ENCODE assay signal across 14 mouse cellular contexts in the genomic region with DNA sequence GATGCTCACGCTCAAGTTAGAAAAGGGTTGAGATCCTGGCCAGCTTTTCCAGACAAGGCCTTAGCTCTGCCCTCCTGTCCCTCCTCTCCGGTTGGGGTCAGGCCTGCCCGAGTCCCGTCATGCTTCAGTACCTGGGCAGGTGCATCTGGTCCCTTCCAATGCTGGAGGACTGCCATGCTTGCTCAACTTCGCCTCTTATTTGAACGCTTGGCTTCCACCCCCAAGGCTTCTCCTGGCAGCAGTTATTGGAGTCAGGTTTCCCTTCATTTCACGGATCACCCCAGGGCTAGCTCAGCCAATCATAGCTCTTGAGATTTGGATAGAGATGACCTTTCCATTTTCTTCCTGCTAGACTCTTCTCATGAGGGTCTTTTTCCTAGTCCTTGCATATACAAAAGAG. TPM values are rescaled to one million over a fixed set of nuclear protein-coding genes. Genes with fewer than 3 reads are reported as not detected.
DNase-seq lines count a peak whose midpoint lies in the region; ATAC-seq lines count a peak whose summit lies in the region.
"Had no signal": no experiment of that assay in that cellular context is flagged by ENCODE, and none has a peak within 500 bp of the region (broad histone marks: within the 10 kb centered on the region; RNA-seq: fewer than 3 reads in every experiment).

No protein-coding gene starts in this region.

- H3K9ac ChIP-seq in lung, embryonic 15.5 days: no peak overlapping the region
- H3K9ac ChIP-seq in hindbrain, embryonic 12.5 days: no peak overlapping the region
- H3K9ac ChIP-seq: heart, embryonic 12.5 days; neural tube, embryonic 13.5 days had no signal

- H3K4me2 ChIP-seq in lung, embryonic 15.5 days: no peak overlapping the region
- no peak overlapping the region for H3K4me2 ChIP-seq in hindbrain, embryonic 12.5 days (replicated peaks)
- H3K4me2 ChIP-seq: heart, embryonic 12.5 days; neural tube, embryonic 13.5 days had no signal

- no peaks in the 10 kb centered on the region for H3K9me3 ChIP-seq in lung, embryonic 15.5 days
- H3K9me3 ChIP-seq in hindbrain, embryonic 12.5 days (replicated peaks): no peaks in the 10 kb centered on the region
- H3K9me3 ChIP-seq: forebrain, embryonic 10.5 days; heart, embryonic 12.5 days; megakaryocyte, embryonic 14.5 days; neural tube, embryonic 13.5 days had no signal

- peak; percentile 19; the same call in 1 of the 2 replicates for ATAC-seq in lung, embryonic 15.5 days (ENCODE audit: borderline replicate concordance, extremely low read depth, low FRiP score, low TSS enrichment)
- ATAC-seq in frontal cortex, adult (ENCODE audit: low TSS enrichment): no peak
- ATAC-seq in hindbrain, embryonic 12.5 days (ENCODE audit: low FRiP score): no peak

- peak; percentile 6 for DNase-seq in cerebellum, adult 9-11 months
- DNase-seq in cerebellum, postnatal 4 days (ENCODE audit: low spot score in 2 of 2): no peak
- DNase-seq in NIH3T3 (ENCODE audit: low read depth): peak; percentile 30
- peak; percentile 93 for DNase-seq in kidney, adult 9 months
- DNase-seq in neural tube, embryonic 10.5 days (ENCODE audit: extremely low spot score, low spot score): no peak
- DNase-seq: adrenal gland, adult 8-10 months had no signal

- H3K4me1 ChIP-seq in lung, embryonic 15.5 days: 0 out of 2 replicates have a peak, but pooled peaks cover 8% of the 10 kb centered on the region
- H3K4me1 ChIP-seq in hindbrain, embryonic 12.5 days: no peaks in the 10 kb centered on the region
- H3K4me1 ChIP-seq: neural tube, embryonic 13.5 days had no signal

- no peak overlapping the region for H3K4me3 ChIP-seq in lung, embryonic 15.5 days
- H3K4me3 ChIP-seq in hindbrain, embryonic 12.5 days: no peak overlapping the region
- H3K4me3 ChIP-seq: forebrain, embryonic 10.5 days; heart, embryonic 12.5 days; left cerebral cortex, adult 2 months; megakaryocyte, embryonic 14.5 days; neural tube, embryonic 13.5 days had no signal

- no peaks in the 10 kb centered on the region for H3K27me3 ChIP-seq in lung, embryonic 15.5 days
- H3K27me3 ChIP-seq in hindbrain, embryonic 12.5 days: no peaks in the 10 kb centered on the region
- H3K27me3 ChIP-seq: heart, embryonic 12.5 days; neural tube, embryonic 13.5 days had no signal

- 59% methylated on average over 7 of the region's 7 CpGs for WGBS in lung, embryonic 15.5 days
- 75% methylated on average over 7 of the region's 7 CpGs for WGBS in hindbrain, embryonic 12.5 days

- H3K36me3 ChIP-seq in lung, embryonic 15.5 days: no peaks in the 10 kb centered on the region
- H3K36me3 ChIP-seq in hindbrain, embryonic 12.5 days: no peaks in the 10 kb centered on the region
- H3K36me3 ChIP-seq: forebrain, embryonic 10.5 days; heart, embryonic 12.5 days; neural tube, embryonic 13.5 days had no signal

- H3K27ac ChIP-seq in lung, embryonic 15.5 days: peak overlapping the region; percentile 7; the same call in 1 of the 2 replicates
- no peak overlapping the region for H3K27ac ChIP-seq in hindbrain, embryonic 12.5 days
- H3K27ac ChIP-seq: forebrain, embryonic 10.5 days; left cerebral cortex, adult 2 months; neural tube, embryonic 13.5 days had no signal

RNA-seq across cellular contexts. Expression of a gene that starts 4.0 kb away (rescaled TPM):
- 1.0 and 1.5 TPM in 2 replicates for polyA plus RNA-seq in lung, embryonic 15.5 days (2015; fragmentation: Nextera tagmentation; extraction: Ambion mirVana)
- polyA plus RNA-seq in hindbrain, embryonic 12.5 days (2016; fragmentation: Nextera tagmentation; extraction: Ambion mirVana): 0.18 TPM in 1 of 2 replicates, not detected in the other
- polyA plus RNA-seq: forebrain, embryonic 10.5 days had no signal

Comparison
In these comparisons a context has a peak if more than half of its experiments do, and no peak if none do; other contexts are left out.
1. DNase-seq: peak in cerebellum, adult 9-11 months (single experiment), NIH3T3 (single experiment) and kidney, adult 9 months (single experiment); none in cerebellum, postnatal 4 days (0 of 2) and neural tube, embryonic 10.5 days (single experiment).